Mouse (Mus musculus) liver, embryonic 16.5 days (tissue): ENCODE measurements at regions not wholly inside any gene's neighbourhood (a gene's known extent, or its start where the extent isn't known, plus 50 kb on each side); places are given as distances from the start of the nearest gene placed in this dataset.

Experiments
- ATAC-seq: fragments of 200-750 bp; cut with Nextera tagmentation; 2 replicates; pipeline ENCODE4 v1.8.0; 2017; ENCODE audit warnings: low read depth, mild to moderate bottlenecking, moderate number of reproducible peaks, moderate library complexity
- H3K27ac ChIP-seq: fragments of 300-500 bp; sonication (generic); 2 replicates; pipeline ENCODE4 v1.5.1; 2014; ENCODE audit warnings: mild to moderate bottlenecking, low read length
- H3K27me3 ChIP-seq: fragments of 300-500 bp; sonication (generic); 2 replicates; pipeline ENCODE4 v1.6.1; 2014; ENCODE audit warnings: low read depth, low read length, mixed read lengths; ENCODE audit not compliant: control insufficient read depth, insufficient read depth
- H3K36me3 ChIP-seq: fragments of 300-500 bp; sonication (generic); 2 replicates; pipeline ENCODE4 v1.6.1; 2014; ENCODE audit warnings: mild to moderate bottlenecking; ENCODE audit not compliant: control insufficient read depth, insufficient read depth
- H3K4me1 ChIP-seq: fragments of 300-500 bp; sonication (generic); 2 replicates; pipeline ENCODE4 v1.6.1; 2014; ENCODE audit warnings: low read depth, low read length, mixed read lengths; ENCODE audit not compliant: control insufficient read depth
- H3K4me2 ChIP-seq: fragments of 300-500 bp; sonication (generic); 2 replicates; pipeline ENCODE4 v1.6.1; 2014; ENCODE audit warnings: low read depth, low read length, mixed read lengths
- H3K4me3 ChIP-seq: fragments of 300-500 bp; sonication (generic); 2 replicates; pipeline ENCODE4 v1.5.1; 2014; ENCODE audit warnings: low read depth, mild to moderate bottlenecking, low read length
- H3K9ac ChIP-seq: fragments of 300-500 bp; sonication (generic); 2 replicates; pipeline ENCODE4 v1.6.1; 2014; ENCODE audit warnings: low read depth, low read length
- H3K9me3 ChIP-seq: fragments of 300-500 bp; sonication (generic); replicated peaks from 2 replicates; pipeline ENCODE4 v1.6.1; 2016; ENCODE audit warnings: low read length; ENCODE audit not compliant: control insufficient read depth
- WGBS: fragments of 180-500 bp; shearing (Covaris S2); extraction: QIAGEN DNeasy Blood & Tissue Kit; methylation state at CpG from one replicate; pipeline ENCODE4 v1.1.7; 2014; ENCODE audit not compliant: insufficient replicate concordance; 5-methylcytosine and 5-hydroxymethylcytosine counted together

DNA sequence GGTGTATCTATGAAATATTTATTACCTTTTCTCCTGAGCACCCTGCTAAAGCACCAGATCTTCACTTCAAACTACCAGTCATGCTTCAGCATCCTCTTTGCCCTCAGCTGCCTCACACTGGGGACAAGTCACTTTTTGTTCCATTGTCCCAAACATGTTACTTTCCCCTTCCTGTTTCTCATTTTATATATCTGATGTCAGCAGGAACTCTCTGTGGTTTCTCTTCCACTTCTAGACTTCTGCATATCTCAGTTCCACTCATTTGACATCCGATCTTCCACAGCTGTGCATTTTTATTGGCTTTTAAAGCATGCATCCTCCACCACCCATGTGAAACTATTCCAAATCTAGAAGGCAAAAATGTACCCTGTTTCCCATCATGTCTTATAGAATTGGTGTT is 474.4 kb upstream of the Camk1g start:
- Histone ChIP-seq H3K27me3 (no peaks in the 10 kb centered on the region), H3K9ac (no peak overlapping the region), H3K36me3 (no peaks in the 10 kb centered on the region), H3K4me2 (no peak overlapping the region), H3K4me1 (no peaks in the 10 kb centered on the region), H3K4me3 (no peak overlapping the region), H3K27ac (no peak overlapping the region), H3K9me3 (no peaks in the 10 kb centered on the region)
- WGBS: 23% methylated on average over 1 of the region's 1 CpGs
- ATAC-seq: no peak

DNA sequence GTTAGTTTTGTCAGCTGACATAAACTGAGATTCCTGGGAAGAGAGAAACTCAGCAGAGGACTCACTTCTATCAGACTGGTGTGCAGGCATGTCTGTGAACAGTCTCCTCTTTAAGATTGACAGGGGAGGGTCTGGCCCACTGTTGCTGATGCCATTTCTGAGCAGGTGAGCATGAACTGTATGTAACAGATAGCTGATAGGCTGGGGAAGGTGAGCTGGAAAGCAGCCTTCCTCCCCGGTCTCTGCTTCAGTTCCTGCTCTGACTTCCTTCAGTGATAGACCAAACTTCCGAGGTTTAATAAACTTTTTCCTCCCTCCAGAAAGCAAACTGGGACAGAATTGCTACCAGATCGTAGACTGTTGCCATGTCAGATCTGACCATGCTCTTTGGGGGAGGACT is 430.9 kb upstream of the Camk1g start:
- H3K4me1 ChIP-seq: no peaks in the 10 kb centered on the region
- H3K4me3 ChIP-seq: no peak overlapping the region
- H3K36me3 ChIP-seq: no peaks in the 10 kb centered on the region
- no peak for ATAC-seq
- H3K9ac ChIP-seq: no peak overlapping the region
- WGBS: 32% methylated on average over 3 of the region's 3 CpGs
- no peak overlapping the region for H3K27ac ChIP-seq
- H3K4me2 ChIP-seq: no peak overlapping the region
- no peaks in the 10 kb centered on the region for H3K9me3 ChIP-seq
- no peaks in the 10 kb centered on the region for H3K27me3 ChIP-seq

DNA sequence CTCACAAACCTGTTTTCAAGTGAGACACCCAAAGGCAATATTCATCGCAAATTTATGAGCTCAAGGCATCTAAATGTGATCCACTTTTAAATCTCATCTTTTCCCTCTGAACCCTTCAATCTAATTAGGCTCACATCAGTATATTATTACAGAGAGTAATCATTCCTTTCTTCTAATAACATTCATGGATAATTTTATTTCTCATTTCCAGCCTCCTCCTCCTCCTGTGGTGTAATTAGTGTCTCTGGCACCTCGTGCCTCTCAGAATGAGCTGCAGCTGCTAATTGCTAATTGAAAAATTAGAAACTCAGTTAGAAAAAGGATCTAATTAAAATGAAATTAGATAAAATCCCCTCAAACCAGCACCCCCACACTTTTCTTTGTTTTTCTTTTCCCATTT is 420.5 kb upstream of the Camk1g start:
- Histone ChIP-seq H3K27ac (no peak overlapping the region), H3K4me3 (no peak overlapping the region), H3K4me2 (no peak overlapping the region), H3K9ac (no peak overlapping the region), H3K4me1 (no peaks in the 10 kb centered on the region), H3K27me3 (no peaks in the 10 kb centered on the region), H3K36me3 (no peaks in the 10 kb centered on the region), H3K9me3 (no peaks in the 10 kb centered on the region)
- no peak for ATAC-seq
- 58% methylated on average over 2 of the region's 2 CpGs for WGBS

DNA sequence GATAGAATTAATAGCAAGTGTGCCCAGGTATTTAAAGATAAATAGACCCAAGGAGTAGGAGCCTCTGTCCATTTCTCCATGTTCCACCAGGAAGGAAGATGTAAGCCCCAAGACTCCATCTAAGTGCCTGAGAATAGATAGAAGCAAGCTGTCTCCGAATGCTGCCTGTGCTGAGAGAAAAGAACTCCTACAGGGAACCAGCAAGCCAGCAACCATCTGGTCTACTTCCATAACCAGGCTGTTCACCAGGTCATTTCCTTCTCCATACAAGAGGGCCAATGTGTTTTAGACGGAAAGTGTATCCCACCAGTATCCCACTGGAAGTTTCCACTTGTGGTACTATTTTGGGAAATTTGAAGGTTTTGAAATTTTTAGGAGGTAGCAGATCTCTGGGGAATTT is 418.4 kb upstream of the Camk1g start:
- Histone ChIP-seq H3K36me3 (no peaks in the 10 kb centered on the region), H3K9me3 (no peaks in the 10 kb centered on the region), H3K27me3 (no peaks in the 10 kb centered on the region), H3K4me1 (no peaks in the 10 kb centered on the region), H3K27ac (no peak overlapping the region), H3K4me2 (no peak overlapping the region), H3K9ac (no peak overlapping the region), H3K4me3 (no peak overlapping the region)
- 58% methylated on average over 2 of the region's 2 CpGs for WGBS
- ATAC-seq: no peak

DNA sequence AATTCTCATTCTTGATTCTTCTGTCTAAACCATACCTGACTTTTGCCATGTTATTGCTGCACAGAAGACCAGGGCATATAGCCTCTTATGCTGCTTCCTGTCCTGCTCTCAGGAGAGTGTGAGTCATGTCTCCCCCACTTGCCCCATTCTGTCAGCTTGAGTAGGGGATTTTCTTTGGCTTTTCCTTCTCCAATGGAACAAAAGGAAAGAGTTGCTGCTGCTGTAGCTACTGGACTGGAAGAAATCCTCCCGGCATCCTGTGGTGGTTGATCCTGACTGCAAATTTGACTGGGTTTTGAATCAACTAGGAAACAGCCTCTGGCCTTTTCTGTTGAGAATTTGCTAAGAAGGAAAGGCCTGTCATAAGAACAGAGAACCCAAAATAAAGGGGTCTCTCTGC is 417.3 kb upstream of the Camk1g start:
- 45% methylated on average over 1 of the region's 1 CpGs for WGBS
- H3K36me3 ChIP-seq: no peaks in the 10 kb centered on the region

DNA sequence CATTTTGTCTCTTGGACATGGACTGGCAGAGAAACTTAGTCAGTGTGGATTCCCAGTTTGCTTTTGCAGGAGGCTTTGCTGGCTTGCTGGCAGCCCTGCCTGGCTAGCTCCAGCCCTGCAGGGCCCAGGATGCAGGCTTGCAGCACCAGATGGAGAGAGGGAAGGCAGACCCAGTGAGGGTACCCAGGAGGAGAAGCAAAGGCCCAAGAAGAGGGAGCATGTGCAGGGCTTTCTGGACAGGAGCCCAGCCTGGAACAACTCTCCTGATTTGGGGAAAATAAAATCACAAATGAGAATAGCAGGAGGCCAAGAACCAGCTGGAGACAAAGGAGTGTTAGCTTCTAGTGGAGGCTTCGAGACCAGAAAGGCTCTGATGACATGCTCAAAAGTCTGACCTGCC is 414.9 kb upstream of the Camk1g start:
- Histone ChIP-seq H3K9me3 (no peaks in the 10 kb centered on the region), H3K27ac (no peak overlapping the region), H3K36me3 (no peaks in the 10 kb centered on the region), H3K4me3 (no peak overlapping the region), H3K4me2 (no peak overlapping the region), H3K9ac (no peak overlapping the region), H3K27me3 (no peaks in the 10 kb centered on the region), H3K4me1 (no peaks in the 10 kb centered on the region)
- no peak for ATAC-seq
- 45% methylated on average over 1 of the region's 1 CpGs for WGBS

More for the DNA sequence above, 417.3 kb upstream of the Camk1g start:
- H3K27me3 ChIP-seq: no peaks in the 10 kb centered on the region
- H3K9me3 ChIP-seq: no peaks in the 10 kb centered on the region
- H3K9ac ChIP-seq: no peak overlapping the region
- no peak for ATAC-seq
- no peak overlapping the region for H3K4me3 ChIP-seq
- H3K4me1 ChIP-seq: no peaks in the 10 kb centered on the region
- no peak overlapping the region for H3K27ac ChIP-seq
- H3K4me2 ChIP-seq: no peak overlapping the region

DNA sequence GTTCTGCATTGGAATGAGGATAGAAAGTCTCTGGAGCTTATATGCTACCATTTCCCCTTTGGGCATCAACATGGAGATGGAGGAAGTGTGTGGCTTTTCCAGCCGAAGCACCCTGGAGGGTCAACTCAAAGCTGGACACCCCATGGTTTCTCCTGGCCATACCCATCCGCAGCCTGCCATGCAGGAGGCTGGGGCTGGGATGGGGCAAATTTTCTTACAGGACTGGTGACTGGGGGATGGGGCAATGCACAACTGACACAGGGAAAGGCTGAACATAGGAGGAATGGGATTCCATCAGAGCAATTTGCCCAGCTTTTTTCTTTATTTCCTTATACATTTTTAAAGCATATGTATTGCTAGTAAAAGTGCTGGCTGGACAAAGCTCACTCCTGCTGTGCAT is 414.4 kb upstream of the Camk1g start:
- WGBS: 42% methylated on average over 2 of the region's 2 CpGs
- no peak overlapping the region for H3K27ac ChIP-seq
- no peak overlapping the region for H3K9ac ChIP-seq
- ATAC-seq: no peak
- H3K27me3 ChIP-seq: no peaks in the 10 kb centered on the region
- no peak overlapping the region for H3K4me2 ChIP-seq
- no peaks in the 10 kb centered on the region for H3K36me3 ChIP-seq
- no peak overlapping the region for H3K4me3 ChIP-seq
- H3K4me1 ChIP-seq: no peaks in the 10 kb centered on the region
- no peaks in the 10 kb centered on the region for H3K9me3 ChIP-seq

DNA sequence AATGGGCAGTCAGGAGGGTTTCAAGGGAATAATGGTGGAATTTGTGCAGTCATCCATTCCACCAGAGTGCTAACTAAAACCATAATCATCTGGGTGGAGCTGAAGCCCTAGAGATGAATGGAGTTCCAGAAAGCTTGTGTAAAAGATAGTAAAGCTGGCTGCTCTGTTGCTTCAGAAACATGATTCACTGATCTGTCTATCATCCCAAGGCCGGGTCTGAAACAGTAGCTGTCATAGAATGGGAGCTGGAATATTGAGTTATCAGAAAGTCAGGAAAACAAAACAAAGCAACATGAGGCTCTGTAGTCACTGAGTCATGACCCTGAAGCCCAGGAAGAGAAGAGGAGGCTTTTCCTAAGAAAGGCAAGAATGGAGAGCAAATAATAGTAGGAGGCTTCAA is 408.1 kb upstream of the Camk1g start:
- Histone ChIP-seq H3K36me3 (no peaks in the 10 kb centered on the region), H3K4me3 (no peak overlapping the region), H3K27me3 (no peaks in the 10 kb centered on the region), H3K9me3 (no peaks in the 10 kb centered on the region), H3K4me2 (no peak overlapping the region), H3K27ac (no peak overlapping the region), H3K9ac (no peak overlapping the region), H3K4me1 (no peaks in the 10 kb centered on the region)
- WGBS: 58% methylated on average over 1 of the region's 1 CpGs
- ATAC-seq: no peak

DNA sequence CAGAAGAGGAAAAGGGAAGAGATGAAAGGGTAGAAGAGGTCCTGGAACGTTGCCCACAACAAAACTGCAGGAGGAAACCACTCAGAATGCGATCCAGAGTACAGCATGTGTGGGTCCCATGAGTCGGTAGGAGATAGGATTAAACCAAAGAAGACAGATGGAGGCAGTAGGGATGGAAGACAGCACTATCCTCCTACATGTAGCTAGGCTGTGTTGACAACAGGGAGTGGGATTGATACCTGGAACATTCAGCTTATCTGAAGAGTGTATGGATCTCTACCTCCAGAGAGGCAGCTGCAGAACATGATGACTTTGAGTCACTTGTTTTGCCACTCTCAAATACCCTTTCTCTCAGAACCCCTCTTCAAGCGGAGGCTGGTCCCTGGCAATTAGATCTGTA is 399.4 kb upstream of the Camk1g start:
- Histone ChIP-seq H3K27me3 (no peaks in the 10 kb centered on the region), H3K9me3 (no peaks in the 10 kb centered on the region), H3K9ac (no peak overlapping the region), H3K27ac (no peak overlapping the region), H3K36me3 (no peaks in the 10 kb centered on the region), H3K4me2 (no peak overlapping the region), H3K4me1 (no peaks in the 10 kb centered on the region), H3K4me3 (no peak overlapping the region)
- 52% methylated on average over 4 of the region's 4 CpGs for WGBS
- ATAC-seq: no peak

DNA sequence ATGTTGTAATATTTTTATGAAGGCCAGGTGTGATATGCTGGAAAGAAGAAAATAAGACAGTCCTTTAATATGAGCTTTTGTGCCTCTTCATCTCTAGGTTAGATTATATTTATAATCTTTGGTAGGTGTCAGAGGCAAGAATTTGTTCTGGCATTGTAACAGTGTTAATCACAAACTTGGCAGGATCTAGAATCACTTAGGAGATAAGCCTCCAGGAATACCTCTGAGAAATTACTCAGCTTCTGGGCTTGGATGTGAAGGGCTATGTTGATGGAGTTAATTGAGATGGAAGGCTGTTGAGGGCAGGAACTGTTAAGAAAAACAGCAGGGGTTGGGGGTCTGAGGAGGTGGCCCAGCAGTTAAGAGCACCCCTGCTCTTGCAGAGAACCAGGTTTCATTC is 394.0 kb upstream of the Camk1g start:
- H3K9me3 ChIP-seq: no peaks in the 10 kb centered on the region
- no peaks in the 10 kb centered on the region for H3K4me1 ChIP-seq
- no peak overlapping the region for H3K9ac ChIP-seq
- no peaks in the 10 kb centered on the region for H3K27me3 ChIP-seq
- no peak for ATAC-seq
- no peak overlapping the region for H3K27ac ChIP-seq
- H3K36me3 ChIP-seq: no peaks in the 10 kb centered on the region
- no peak overlapping the region for H3K4me2 ChIP-seq
- no peak overlapping the region for H3K4me3 ChIP-seq
